Mouse (Mus musculus) E14TG2a.4 (cell line): ENCODE measurements around the gene Slamf8.

ENCODE experiments used
- H3K27me3 ChIP-seq: 2 replicates; pipeline ENCODE4 v1.6.1; 2014; ENCODE audit warnings: low read length, control low read depth; ENCODE audit not compliant: insufficient read depth
- H3K36me3 ChIP-seq: 2 replicates; pipeline ENCODE4 v1.6.1; 2014; ENCODE audit warnings: low read length, control low read depth; ENCODE audit not compliant: insufficient read depth
- H3K4me1 ChIP-seq: replicated peaks from 2 replicates; pipeline ENCODE4 v1.6.1; 2014; ENCODE audit warnings: low read depth, low read length, control low read depth
- H3K4me3 ChIP-seq: replicated peaks from 2 replicates; pipeline ENCODE4 v1.5.1; 2014; ENCODE audit warnings: mild to moderate bottlenecking, low read length
- H3K9me3 ChIP-seq: 2 replicates; pipeline ENCODE4 v1.6.1; 2014; ENCODE audit warnings: low read length, control low read depth
- CTCF ChIP-seq: conservative IDR thresholded peaks from 2 replicates; pipeline ENCODE4 v1.5.1; 2014; ENCODE audit warnings: low read length
- NANOG ChIP-seq: IDR thresholded peaks from 2 replicates; pipeline ENCODE4 v1.6.1; 2014; ENCODE audit warnings: borderline replicate concordance, low read length, mixed read lengths
- POU5F1 ChIP-seq: IDR thresholded peaks from 2 replicates; pipeline ENCODE4 v1.6.1; 2014; ENCODE audit warnings: low read length, borderline replicate concordance

Gene Slamf8

DNA sequence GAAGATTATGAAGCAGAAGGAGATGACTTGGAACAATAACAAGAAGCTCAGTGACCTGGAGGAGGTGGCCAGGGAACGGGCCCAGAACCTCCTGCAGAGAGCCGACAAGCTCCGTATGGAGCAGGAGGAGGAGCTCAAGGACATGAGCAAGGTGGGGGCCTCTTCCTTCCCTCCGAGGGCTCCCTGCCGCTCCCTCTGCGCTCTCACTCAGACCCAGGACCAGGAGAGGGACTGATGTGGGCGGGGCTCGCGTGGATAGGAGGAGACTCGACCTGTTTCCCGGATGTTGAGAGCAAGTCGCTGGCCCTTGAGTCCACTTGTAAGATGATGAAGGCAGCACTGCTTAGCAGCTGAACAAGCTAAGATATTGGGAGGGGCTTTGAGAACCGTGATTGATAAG, 57.8 kb downstream of the Slamf8 start:
- Histone ChIP-seq H3K4me3 (peak overlapping the region; percentile 60), H3K36me3 (no peaks in the 10 kb centered on the region), H3K27me3 (peaks cover 67% of the 10 kb centered on the region), H3K4me1 (peaks cover 46% of the 10 kb centered on the region), H3K9me3 (no peaks in the 10 kb centered on the region)
- no peak for TF ChIP-seq POU5F1
- no peak for TF ChIP-seq NANOG
- TF ChIP-seq CTCF = no peak
